Mouse (Mus musculus) right cerebral cortex, postnatal 25 days (tissue): ENCODE data around the gene Nfu1.
A peak's percentile ranks its signal among the peaks of the same experiment; 100 is the strongest.

Experiments
- DNase-seq: peaks from one replicate; pipeline ENCODE4 v3.0.0; 2022

The Nfu1 gene

GRCm38 (mm10) chr6:87008887-87009286 lies at the start of gene Nfu1:
Nfu1 (plus strand) TSS chr6:87009236.
- DNase-seq = no peak

- no peak for DNase-seq
Observed at GRCm38 (mm10) chr6:86963987-86964685, 44.9 kb upstream of the Nfu1 start.

- DNase-seq = no peak
Observed at GRCm38 (mm10) chr6:86967166-86967565, 41.9 kb upstream of the Nfu1 start.

GRCm38 (mm10) chr6:86973956-86974355 lies 35.1 kb upstream of the Nfu1 start:
- no peak for DNase-seq

- DNase-seq = no peak
Observed at GRCm38 (mm10) chr6:86978156-86978908, 30.7 kb upstream of the Nfu1 start.

GRCm38 (mm10) chr6:86978909-86979265 lies 30.1 kb upstream of the Nfu1 start:
- no peak for DNase-seq

GRCm38 (mm10) chr6:86981206-86981605 lies 27.8 kb upstream of the Nfu1 start:
- no peak for DNase-seq

GRCm38 (mm10) chr6:86985314-86986106 lies 23.5 kb upstream of the Nfu1 start:
- no peak for DNase-seq

- no peak for DNase-seq
Observed at GRCm38 (mm10) chr6:86989576-86989975, 19.5 kb upstream of the Nfu1 start.

GRCm38 (mm10) chr6:86991041-86991440 lies 18.0 kb upstream of the Nfu1 start:
- no peak for DNase-seq

GRCm38 (mm10) chr6:86992349-86992748 lies 16.7 kb upstream of the Nfu1 start:
- DNase-seq = no peak

- DNase-seq = no peak
Observed at GRCm38 (mm10) chr6:86994254-86994653, 14.8 kb upstream of the Nfu1 start.

GRCm38 (mm10) chr6:86996629-86997307 lies 12.3 kb upstream of the Nfu1 start:
- DNase-seq = peak; percentile 32

GRCm38 (mm10) chr6:86997360-86997759 lies 11.7 kb upstream of the Nfu1 start:
- DNase-seq = no peak

- no peak for DNase-seq
Observed at GRCm38 (mm10) chr6:87001995-87002394, 7.0 kb upstream of the Nfu1 start.

GRCm38 (mm10) chr6:87002521-87003055 lies 6.4 kb upstream of the Nfu1 start:
- DNase-seq = peak; percentile 69

GRCm38 (mm10) chr6:87004099-87004498 lies 4.9 kb upstream of the Nfu1 start:
- no peak for DNase-seq

- DNase-seq = no peak
Observed at GRCm38 (mm10) chr6:87005577-87005976, 3.5 kb upstream of the Nfu1 start.

GRCm38 (mm10) chr6:87009692-87010328 lies 774 bp downstream of the Nfu1 start:
- peak; percentile 92 for DNase-seq

GRCm38 (mm10) chr6:87016916-87017315 lies 7.9 kb downstream of the Nfu1 start:
- no peak for DNase-seq

- DNase-seq = no peak
Observed at GRCm38 (mm10) chr6:87018874-87019273, 9.8 kb downstream of the Nfu1 start.

GRCm38 (mm10) chr6:87021791-87022190 lies 12.8 kb downstream of the Nfu1 start:
- DNase-seq = no peak
